Mouse (Mus musculus) B cell, adult (primary cell): Measurements from ENCODE around the gene Tab3. TPM values are rescaled to one million over a fixed set of nuclear protein-coding genes. Genes with fewer than 3 reads are reported as not detected.

Experiments
- total RNA-seq: library from RNA; stranded (reverse); gene quantifications from 4 replicates; pipeline ENCODE4 v1.2.4, GENCODE M21; 2023; ENCODE audit not compliant: inconsistent age

The Tab3 gene
- total RNA-seq = 13.8 to 21.5 TPM (median 15.5 TPM) in 4 replicates

GRCm38 (mm10) chrX:85573532-85574181 lies at the start of gene Tab3:
Gene Tab3, plus strand, starts transcription at chrX:85574022.

Other genes with a start within 250 kb of the Tab3 start
- 4.1 to 9.6 TPM (median 6.9 TPM) in 4 replicates for gene Gk, start 202.8 kb downstream of the Tab3 start, total RNA-seq